Mouse (Mus musculus): ENCODE measurements around the gene Tstd1.

The Tstd1 gene

DNA sequence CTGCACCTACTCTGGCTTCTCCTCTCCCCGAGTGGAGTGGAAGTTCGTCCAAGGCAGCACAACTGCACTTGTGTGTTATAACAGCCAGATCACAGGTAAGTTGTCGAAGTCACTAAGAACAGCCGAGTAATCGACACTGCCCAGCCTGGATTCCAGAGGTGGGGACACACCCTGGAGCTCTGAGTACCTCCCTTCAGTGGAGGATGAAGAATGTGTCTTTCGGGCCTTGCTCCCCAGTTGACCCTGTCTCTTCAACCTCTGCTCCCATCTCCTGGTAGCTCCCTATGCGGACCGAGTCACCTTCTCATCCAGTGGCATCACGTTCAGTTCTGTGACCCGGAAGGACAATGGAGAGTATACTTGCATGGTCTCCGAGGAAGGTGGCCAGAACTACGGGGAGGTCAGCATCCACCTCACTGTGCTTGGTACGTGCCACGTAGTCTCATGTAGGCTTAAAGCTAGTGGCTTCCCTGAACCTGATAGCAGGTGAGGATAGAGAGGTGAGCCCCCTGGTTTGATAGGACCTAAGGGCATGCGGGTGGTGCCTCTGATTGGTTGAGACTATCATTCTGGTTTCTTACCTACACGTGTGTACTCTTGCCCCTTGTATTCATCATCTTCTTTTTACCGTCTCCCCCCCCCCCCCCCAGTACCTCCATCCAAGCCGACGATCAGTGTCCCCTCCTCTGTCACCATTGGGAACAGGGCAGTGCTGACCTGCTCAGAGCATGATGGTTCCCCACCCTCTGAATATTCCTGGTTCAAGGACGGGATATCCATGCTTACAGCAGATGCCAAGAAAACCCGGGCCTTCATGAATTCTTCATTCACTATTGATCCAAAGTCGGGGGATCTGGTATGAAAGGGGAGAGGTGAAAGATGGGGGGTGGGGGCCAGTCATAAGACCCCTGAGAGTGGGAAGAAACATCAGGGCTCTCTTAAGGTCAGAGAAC lies 42.2 kb downstream of the Tstd1 start:
- DNase-seq, result no peak

DNA sequence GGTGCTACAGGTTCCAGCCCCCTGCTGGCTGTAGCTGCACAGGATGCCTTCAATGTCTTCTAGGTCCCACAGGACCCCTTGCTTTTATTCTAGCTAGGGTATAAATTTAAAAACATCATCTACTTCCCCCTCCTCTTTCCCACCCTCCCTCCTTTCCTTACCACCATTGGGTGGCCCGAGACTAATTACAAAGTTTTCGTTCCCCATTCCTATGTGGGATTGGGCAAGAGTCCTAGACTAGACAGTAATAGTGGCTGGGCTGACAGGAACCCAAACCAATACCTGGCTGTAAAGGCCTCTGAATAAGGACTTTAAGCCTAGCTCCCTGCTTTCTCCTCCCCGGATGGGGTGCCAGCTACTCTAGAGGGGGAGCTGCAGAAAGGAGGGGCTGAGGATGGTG lies 44.5 kb downstream of the Tstd1 start:
- DNase-seq, result no peak

DNA sequence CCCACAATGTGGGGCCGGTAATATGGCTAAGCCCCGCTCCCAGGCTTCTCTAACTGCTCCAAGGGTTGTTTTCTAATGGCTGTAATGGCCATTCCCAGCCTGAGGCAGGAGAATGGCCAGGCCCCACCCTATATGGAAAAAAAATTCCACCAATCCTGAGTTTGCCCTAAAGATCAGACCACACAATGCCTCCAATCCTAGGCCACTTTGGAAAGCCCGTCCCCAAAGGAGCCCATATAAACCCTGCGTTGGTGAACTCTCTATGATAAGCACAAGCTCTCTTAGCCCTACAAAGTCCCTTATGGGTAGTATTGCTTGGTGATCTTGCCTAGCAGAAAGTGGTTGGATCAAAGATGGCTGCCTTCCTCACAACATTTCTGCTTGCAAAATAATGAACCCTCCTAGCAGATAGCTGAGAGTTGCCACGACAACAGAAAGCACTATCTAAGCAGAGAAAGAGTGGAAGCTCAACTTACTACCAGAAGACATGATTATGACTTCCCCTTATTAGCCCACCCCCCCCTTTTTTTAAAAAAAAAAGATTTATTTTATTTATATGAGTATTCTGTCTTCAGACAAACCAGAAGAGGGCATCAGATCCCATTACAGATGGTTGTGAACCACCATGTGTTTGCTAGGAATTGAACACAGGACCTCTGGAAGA lies 47.2 kb downstream of the Tstd1 start:
- no peak for DNase-seq

DNA sequence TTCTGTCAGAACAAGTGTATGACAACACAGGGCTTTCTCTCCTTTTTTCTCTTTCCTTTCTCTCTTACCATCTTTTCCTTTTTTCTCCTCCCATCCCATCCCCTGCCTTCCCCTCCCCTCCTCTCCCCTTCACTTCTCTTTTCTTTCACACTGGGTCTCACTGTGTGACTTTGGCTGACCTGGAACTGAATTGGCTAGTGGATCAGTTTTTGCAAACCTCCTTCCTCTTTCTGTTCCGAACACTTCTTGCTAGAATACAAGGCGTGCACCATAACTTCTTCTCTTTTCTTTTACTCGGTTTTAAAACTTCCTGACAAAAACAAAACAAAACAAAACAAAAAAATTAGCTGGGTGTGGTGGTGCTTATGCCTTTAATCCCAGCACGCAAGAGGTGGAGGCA lies 47.9 kb downstream of the Tstd1 start:
- no peak for DNase-seq

DNA sequence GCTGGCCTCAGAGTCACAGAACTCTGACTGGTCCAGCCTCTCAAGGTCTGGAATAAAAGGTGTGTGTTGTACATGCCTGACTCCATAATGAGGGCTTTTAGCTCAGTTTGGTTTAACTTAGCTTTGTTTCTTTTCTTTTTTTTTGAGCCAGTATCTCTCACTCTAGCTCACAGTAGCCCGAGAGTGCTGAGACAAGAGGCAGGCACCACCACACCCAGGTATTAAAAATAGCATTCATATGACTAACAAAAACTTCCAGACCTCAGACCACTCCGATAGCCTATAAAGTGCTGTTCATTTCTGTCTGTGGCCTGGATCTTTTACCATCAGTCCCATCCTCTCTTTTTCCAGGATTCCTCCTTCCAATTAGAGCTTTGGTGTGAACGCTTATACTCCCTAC lies 51.0 kb downstream of the Tstd1 start:
- DNase-seq, result no peak
